Mouse (Mus musculus) frontal cortex, postnatal 25 days (tissue): ENCODE results near the gene Asb18.

Source experiments
- DNase-seq, 2 experiments: peaks; one replicate each; pipeline ENCODE4 v3.0.0; 2022; ENCODE audit warnings: low spot score in 2 of 2

Gene Asb18

GRCm38 (mm10) chr1:89971848-89972247 is 42.6 kb downstream of the Asb18 start:
- no peak for DNase-seq

- DNase-seq: no peak
Observed at GRCm38 (mm10) chr1:89969714-89970110, 44.8 kb downstream of the Asb18 start.

- no peak for DNase-seq
Observed at GRCm38 (mm10) chr1:89969072-89969713, 45.3 kb downstream of the Asb18 start.

GRCm38 (mm10) chr1:89968111-89968851 is 46.2 kb downstream of the Asb18 start:
- DNase-seq: peak; percentile 16 to 29

GRCm38 (mm10) chr1:89967585-89967984 is 46.9 kb downstream of the Asb18 start:
- no peak for DNase-seq

- DNase-seq: no peak
Observed at GRCm38 (mm10) chr1:89964426-89964825, 50.0 kb downstream of the Asb18 start.

GRCm38 (mm10) chr1:89963296-89963695 is 51.2 kb downstream of the Asb18 start:
- no peak for DNase-seq

- no peak for DNase-seq
Observed at GRCm38 (mm10) chr1:89962092-89962491, 52.4 kb downstream of the Asb18 start.

- DNase-seq: no peak
Observed at GRCm38 (mm10) chr1:89959393-89959792, 55.1 kb downstream of the Asb18 start.

- DNase-seq: peak in 1 of 2 experiments; percentile 60
Observed at GRCm38 (mm10) chr1:89943202-89943601, 71.3 kb downstream of the Asb18 start.

GRCm38 (mm10) chr1:89942395-89942976 is 72.0 kb downstream of the Asb18 start:
- DNase-seq: no peak

GRCm38 (mm10) chr1:89941701-89942381 is 72.6 kb downstream of the Asb18 start:
- DNase-seq: no peak

- no peak for DNase-seq
Observed at GRCm38 (mm10) chr1:89940961-89941524, 73.4 kb downstream of the Asb18 start.

GRCm38 (mm10) chr1:89939981-89940726 is 74.3 kb downstream of the Asb18 start:
- DNase-seq: peak in 1 of 2 experiments; percentile 35

- no peak for DNase-seq
Observed at GRCm38 (mm10) chr1:89939596-89939960, 74.9 kb downstream of the Asb18 start.

- DNase-seq: no peak
Observed at GRCm38 (mm10) chr1:89938884-89939595, 75.4 kb downstream of the Asb18 start.

- no peak for DNase-seq
Observed at GRCm38 (mm10) chr1:89935493-89936348, 78.7 kb downstream of the Asb18 start.

- DNase-seq: no peak
Observed at GRCm38 (mm10) chr1:89934316-89935260, 79.9 kb downstream of the Asb18 start.

- no peak for DNase-seq
Observed at GRCm38 (mm10) chr1:89933786-89934185, 80.7 kb downstream of the Asb18 start.
